Mouse (Mus musculus) heart, adult 8-10 months (tissue): ENCODE measurements around the gene Il5ra. TPM values are rescaled to one million over a fixed set of nuclear protein-coding genes. Genes with fewer than 3 reads are reported as not detected.

Experiments
- DNase-seq: peaks from one replicate; pipeline ENCODE4 v3.0.0; 2022; ENCODE audit warnings: low spot score
- total RNA-seq, 4 experiments: library from RNA; stranded (reverse); gene quantifications; 2 replicates each; pipeline ENCODE4 v1.2.4; 2022

The Il5ra gene
- total RNA-seq, result not detected

- no peak for DNase-seq
These were observed at the start of gene Il5ra for GRCm38 (mm10) chr6:106748887-106749388. Gene Il5ra (minus strand): TSS chr6:106749037.

- DNase-seq, result no peak
These were observed 45.4 kb upstream of the Il5ra start for GRCm38 (mm10) chr6:106794094-106794814.

- no peak for DNase-seq
These were observed 44.8 kb upstream of the Il5ra start for GRCm38 (mm10) chr6:106793621-106794020.

- no peak for DNase-seq
These were observed 44.3 kb upstream of the Il5ra start for GRCm38 (mm10) chr6:106793088-106793487.

GRCm38 (mm10) chr6:106792486-106792885, 43.6 kb upstream of the Il5ra start:
- no peak for DNase-seq

- DNase-seq, result no peak
These were observed 42.6 kb upstream of the Il5ra start for GRCm38 (mm10) chr6:106791429-106791828.

GRCm38 (mm10) chr6:106787138-106787537, 38.3 kb upstream of the Il5ra start:
- DNase-seq, result no peak

- no peak for DNase-seq
These were observed 21.2 kb upstream of the Il5ra start for GRCm38 (mm10) chr6:106770046-106770445.

- no peak for DNase-seq
These were observed 20.5 kb upstream of the Il5ra start for GRCm38 (mm10) chr6:106769290-106769866.

GRCm38 (mm10) chr6:106768640-106769289, 19.9 kb upstream of the Il5ra start, which contains the start of gene Trnt1:
Gene Trnt1 (plus strand): TSS chr6:106769120.
- peak; percentile 98 for DNase-seq

GRCm38 (mm10) chr6:106766774-106767173, 17.9 kb upstream of the Il5ra start:
- DNase-seq, result no peak

- no peak for DNase-seq
These were observed 17.1 kb upstream of the Il5ra start for GRCm38 (mm10) chr6:106765892-106766291.

- DNase-seq, result no peak
These were observed 12.6 kb upstream of the Il5ra start for GRCm38 (mm10) chr6:106761486-106761885.

GRCm38 (mm10) chr6:106760473-106761218, 11.8 kb upstream of the Il5ra start:
- no peak for DNase-seq

- DNase-seq, result no peak
These were observed 9.5 kb upstream of the Il5ra start for GRCm38 (mm10) chr6:106758299-106758698.

- no peak for DNase-seq
These were observed 1.5 kb upstream of the Il5ra start for GRCm38 (mm10) chr6:106750291-106750690.

GRCm38 (mm10) chr6:106747804-106748203, 1.0 kb downstream of the Il5ra start:
- no peak for DNase-seq

GRCm38 (mm10) chr6:106747251-106747650, 1.6 kb downstream of the Il5ra start:
- no peak for DNase-seq

- no peak for DNase-seq
These were observed 3.0 kb downstream of the Il5ra start for GRCm38 (mm10) chr6:106745673-106746394.

- no peak for DNase-seq
These were observed 5.1 kb downstream of the Il5ra start for GRCm38 (mm10) chr6:106743556-106744233.
